Mouse (Mus musculus) MEL-GATA-1-ER (cell line): ENCODE data around the gene Nrp1.

Experiments used
- DNase-seq: peaks from one replicate; pipeline ENCODE4 v3.0.0-alpha.2; 2012; ENCODE audit warnings: low read depth; ENCODE audit errors: extremely low read depth

Nrp1 gene

GRCm38 (mm10) chr8:128419984-128420383 is 61.6 kb downstream of the Nrp1 start:
- no peak for DNase-seq

DNA sequence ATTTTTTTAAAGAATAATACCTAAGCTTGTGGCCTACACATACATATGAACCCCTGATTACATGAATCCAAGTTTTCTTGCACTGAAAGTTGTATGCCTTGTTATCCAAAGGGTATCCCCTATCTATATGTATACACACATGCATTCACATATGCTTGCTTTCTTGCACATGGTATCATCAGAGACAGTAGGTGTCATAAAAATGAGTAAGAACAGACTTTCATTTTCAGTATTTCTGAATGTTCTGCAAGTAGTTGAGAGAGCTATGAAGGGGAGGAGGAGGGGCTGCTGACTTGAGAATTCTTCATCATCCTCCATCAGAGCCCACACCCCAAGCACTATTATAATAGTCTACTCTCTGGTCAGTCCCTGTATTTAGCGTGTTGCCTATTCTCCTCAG is 62.0 kb downstream of the Nrp1 start:
- DNase-seq = no peak

GRCm38 (mm10) chr8:128423813-128424212 is 65.4 kb downstream of the Nrp1 start:
- DNase-seq = no peak

GRCm38 (mm10) chr8:128424626-128425333 is 66.4 kb downstream of the Nrp1 start:
- DNase-seq = no peak

DNA sequence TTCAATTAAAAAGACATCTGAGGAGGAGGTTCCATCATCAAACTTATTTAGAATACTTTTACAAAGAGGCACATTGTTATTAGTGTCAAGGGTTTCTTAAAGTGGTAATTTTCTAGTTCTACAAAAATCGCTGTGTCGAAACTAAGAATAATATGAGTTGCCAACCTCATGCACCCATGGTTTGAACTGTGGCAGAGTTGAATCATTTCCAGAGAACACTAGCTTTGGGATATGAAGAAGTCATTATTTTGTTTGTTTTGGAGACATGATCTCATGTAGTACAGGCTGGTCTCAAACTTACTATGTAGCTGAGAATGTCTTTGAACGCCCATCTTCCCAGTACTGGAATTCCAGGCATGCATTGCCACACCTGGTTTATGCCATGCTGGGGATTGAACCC is 68.7 kb downstream of the Nrp1 start:
- DNase-seq = no peak

DNA sequence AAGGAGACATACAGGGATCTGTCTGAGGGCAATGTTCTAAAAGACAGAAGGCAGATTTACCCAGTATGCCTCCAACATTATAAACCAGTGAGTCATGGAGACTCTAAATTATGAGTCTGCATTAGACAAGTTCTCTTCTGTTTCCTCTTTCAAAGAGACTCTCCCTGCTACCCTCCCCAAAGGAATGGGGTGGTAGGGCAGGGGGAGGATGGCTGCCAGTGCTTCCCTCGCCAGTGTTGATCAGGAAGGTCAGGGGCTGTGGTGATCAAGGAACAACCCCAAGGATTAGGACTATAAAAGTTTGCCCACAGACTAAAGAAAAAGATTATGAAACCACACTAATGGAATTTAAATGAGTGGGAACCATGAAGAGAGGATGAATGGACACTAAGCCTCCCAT is 70.6 kb downstream of the Nrp1 start:
- no peak for DNase-seq

GRCm38 (mm10) chr8:128431082-128431481 is 72.7 kb downstream of the Nrp1 start:
- no peak for DNase-seq

GRCm38 (mm10) chr8:128435749-128436148 is 77.3 kb downstream of the Nrp1 start:
- no peak for DNase-seq

- DNase-seq = no peak
Measured at GRCm38 (mm10) chr8:128437156-128437825, 78.9 kb downstream of the Nrp1 start.

DNA sequence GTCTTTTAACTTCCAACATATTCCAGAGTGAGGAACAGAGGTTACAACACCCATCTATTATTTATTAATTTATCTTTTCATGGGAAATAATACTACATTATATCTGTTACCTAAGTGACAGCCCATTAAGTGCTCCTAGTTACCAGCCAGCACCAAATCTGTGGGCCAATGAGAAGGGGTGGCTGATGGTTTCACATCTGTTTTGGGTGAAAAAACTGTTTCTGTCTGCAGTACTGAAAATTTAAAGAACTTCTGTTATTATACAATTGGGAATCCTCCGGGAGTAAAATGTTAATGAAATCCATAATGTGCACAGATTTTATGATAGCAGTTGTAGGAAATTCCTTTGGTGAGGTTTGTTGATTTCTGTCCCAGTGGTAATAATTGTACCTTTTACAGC is 83.0 kb downstream of the Nrp1 start:
- no peak for DNase-seq

DNA sequence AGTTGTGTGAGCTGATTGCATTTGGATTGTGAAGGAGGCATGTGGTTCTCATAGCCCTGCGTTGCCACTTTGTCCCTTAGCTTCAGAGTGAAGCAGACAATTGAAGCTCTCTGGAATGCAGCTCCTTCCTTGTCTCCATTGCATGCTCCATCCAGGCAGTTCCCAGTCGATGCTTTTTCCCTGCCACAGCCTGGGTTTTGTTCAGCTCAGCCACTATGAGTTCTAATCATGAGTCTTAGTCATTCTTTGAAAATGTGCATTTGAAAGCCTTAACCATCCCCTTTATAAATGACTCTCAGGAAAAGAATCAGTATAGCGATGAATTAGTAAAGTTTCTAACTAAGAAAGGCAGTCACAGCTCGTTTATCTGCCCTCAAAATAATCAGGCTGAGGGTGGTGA is 87.2 kb downstream of the Nrp1 start:
- DNase-seq = no peak

DNA sequence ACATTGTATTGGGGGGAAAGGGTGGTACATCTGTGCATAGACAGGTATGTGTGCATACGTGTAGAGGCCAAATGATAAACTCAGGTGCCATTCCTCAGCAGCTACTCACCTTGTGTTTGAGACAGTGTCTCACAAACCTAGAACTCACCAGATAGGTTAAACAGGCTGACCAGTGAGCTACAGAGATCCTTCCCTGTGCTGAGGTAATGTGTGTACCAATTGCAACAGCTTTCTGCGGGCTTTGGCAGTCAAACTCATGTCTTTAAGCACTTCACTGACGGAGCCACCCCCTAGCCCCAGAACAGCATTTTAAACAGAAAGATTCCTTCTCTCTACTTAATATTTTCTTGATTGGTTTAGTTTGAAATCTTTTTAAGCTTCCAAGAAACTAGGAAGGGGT is 88.2 kb downstream of the Nrp1 start:
- DNase-seq = no peak

- DNase-seq = no peak
Measured at GRCm38 (mm10) chr8:128447320-128447719, 88.9 kb downstream of the Nrp1 start.

DNA sequence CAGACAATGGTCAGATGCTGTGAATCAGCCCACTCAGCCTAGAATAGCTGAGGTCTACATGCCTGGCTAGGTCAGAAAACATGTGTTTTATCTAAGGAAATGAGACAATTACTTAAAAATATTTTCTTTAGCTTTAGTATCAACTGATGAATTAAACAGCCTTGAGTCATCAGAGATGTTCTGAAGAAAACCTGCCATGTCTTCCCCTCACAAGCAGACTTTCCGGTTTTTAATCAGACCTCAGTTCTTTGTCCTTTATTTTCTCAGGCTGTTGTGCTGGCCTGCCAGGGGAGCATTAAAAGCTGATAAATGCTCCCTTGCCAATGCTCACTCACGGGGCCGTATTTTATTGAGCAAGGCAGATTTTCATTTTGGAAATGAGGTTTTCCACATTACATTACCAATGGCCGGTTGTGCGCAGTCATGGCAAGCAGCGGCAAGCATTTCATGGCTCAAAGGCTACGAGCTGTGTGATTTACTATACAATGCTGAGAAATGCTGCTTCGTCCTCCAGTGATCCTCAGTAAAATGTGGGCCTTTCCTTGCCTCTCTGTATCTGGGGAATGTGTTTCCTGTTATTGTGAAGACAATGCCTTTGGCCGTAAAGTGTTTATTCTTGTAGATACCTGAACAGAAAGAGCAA is 92.1 kb downstream of the Nrp1 start:
- DNase-seq = no peak

- DNase-seq = no peak
Measured at GRCm38 (mm10) chr8:128451121-128451520, 92.7 kb downstream of the Nrp1 start.

GRCm38 (mm10) chr8:128453471-128453870 is 95.1 kb downstream of the Nrp1 start:
- DNase-seq = no peak

GRCm38 (mm10) chr8:128454026-128454425 is 95.6 kb downstream of the Nrp1 start:
- no peak for DNase-seq

DNA sequence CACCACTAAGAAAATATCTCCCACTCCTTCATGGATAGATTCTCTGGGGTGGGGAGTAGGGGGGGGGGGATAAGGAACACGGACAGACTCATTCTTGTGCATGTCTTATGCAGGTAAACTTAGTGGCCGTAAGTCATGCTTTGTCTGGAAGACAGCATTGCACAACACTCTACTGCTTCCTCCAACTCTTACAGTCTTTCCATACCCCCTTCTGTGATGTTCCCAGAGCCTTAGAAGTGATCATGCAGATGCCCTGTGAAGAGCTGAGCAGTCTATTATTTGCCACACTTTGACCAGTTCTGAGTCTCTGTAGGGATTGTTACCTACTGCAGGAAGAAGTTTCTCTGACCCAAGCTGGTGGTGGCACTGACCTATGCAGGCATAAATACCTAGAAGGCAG is 98.9 kb downstream of the Nrp1 start:
- DNase-seq = no peak

DNA sequence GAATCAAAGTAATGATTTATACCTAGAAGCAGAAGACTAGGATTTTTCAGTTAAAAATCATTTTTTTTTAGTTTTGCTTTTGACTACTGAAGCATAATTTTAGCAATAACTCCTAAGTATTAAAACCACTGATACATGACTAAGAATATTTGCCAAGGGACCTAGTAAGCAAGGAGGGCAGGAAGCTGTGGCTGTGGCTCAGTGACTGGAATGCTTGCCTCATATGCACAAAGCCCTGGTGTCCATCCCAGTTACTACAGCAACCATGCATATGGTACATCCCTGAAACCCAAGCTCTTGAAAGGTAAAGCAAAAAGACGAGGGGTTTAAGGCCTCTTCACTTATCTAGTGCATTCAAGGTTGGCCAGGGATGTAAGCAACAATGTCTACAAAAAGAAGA is 101.3 kb downstream of the Nrp1 start:
- no peak for DNase-seq

DNA sequence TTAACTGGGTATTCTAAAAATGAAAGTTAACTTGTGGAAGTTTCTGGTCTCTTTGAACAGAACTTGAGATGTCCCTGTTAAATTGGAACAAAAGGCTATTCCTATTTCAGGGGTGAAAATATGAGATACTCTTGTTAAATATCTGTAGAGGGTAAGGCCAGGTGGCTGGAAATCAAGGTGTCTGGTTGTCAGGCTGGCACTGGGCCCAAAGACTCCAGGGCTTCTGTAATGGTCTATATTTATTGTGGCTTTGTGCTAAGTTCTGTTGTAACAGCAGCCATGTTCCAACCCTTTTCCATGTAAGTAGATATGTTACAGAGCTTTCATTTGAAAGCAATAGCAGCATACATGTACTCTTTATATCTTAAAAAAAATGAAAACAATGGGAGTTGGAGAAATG is 103.3 kb downstream of the Nrp1 start:
- DNase-seq = no peak

DNA sequence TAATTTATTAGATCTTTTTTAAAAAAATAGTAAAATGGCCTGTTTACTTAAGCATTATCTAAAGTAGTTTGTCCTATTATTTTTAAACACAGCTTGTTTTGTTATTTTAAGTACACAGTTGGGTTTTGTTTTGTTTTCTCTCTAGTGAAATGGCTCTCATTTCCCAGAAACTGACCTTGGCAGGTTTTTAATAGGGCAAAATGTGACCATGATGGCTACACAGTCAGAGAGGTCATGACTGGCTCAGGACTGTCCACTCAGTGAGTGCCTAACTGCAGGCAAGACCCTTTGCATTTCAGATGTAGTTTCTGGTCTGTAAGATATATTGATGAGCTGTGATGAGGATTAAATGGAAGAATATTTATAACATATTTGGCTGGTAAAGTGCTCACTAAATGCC is 104.8 kb downstream of the Nrp1 start:
- DNase-seq = no peak

GRCm38 (mm10) chr8:128464056-128464623 is 105.7 kb downstream of the Nrp1 start:
- no peak for DNase-seq
